In genomic region chr2:142522471-142522870, GRCm38 (mm10) we compare ENCODE assay signal across 21 mouse cellular contexts.
"Had no signal": no experiment of that assay in that cellular context is flagged by ENCODE, and none has a peak within 500 bp of the region (broad histone marks: within the 10 kb centered on the region; RNA-seq: fewer than 3 reads in every experiment).

No protein-coding gene starts in this region.

- ATAC-seq: hindbrain, embryonic 16.5 days; hindbrain, postnatal 0 days; inflammation-experienced regulatory T-cells, adult 6 months; intestine, embryonic 15.5 days; intestine, embryonic 16.5 days; intestine, postnatal 0 days had no signal

- DNase-seq: heart, postnatal 10 days; heart, postnatal 14 days; heart, postnatal 36 days; heart, postnatal 4 days; kidney, adult 18-20 months; kidney, adult 2 months; kidney, adult 8-10 months; kidney, adult 9 months; kidney, postnatal 10 days; kidney, postnatal 14 days; kidney, postnatal 25 days; kidney, postnatal 36 days; kidney, postnatal 4 days; layer of hippocampus, adult 9-11 months; layer of hippocampus, postnatal 36 days had no signal
